Mouse (Mus musculus) hindbrain, embryonic 11.5 days (tissue): ENCODE results near the gene Pphln1. TPM values are rescaled to one million over a fixed set of nuclear protein-coding genes. Genes with fewer than 3 reads are reported as not detected.

ENCODE experiments used
- ATAC-seq: fragments of 200-750 bp; cut with Nextera tagmentation; 2 replicates; pipeline ENCODE4 v1.8.0; 2017; ENCODE audit warnings: mild to moderate bottlenecking, moderate TSS enrichment, moderate library complexity; ENCODE audit not compliant: low FRiP score
- DNase-seq: peaks from one replicate; pipeline ENCODE4 v3.0.0-alpha.2; 2015; ENCODE audit warnings: low spot score
- H3K27ac ChIP-seq: fragments of 300-500 bp; sonication (generic); 2 replicates; pipeline ENCODE4 v1.5.1; 2014; ENCODE audit warnings: mild to moderate bottlenecking, low read depth, low read length
- H3K27me3 ChIP-seq: fragments of 300-500 bp; sonication (generic); 2 replicates; pipeline ENCODE4 v1.6.1; 2014; ENCODE audit warnings: mild to moderate bottlenecking, low read length, moderate library complexity, mixed read lengths; ENCODE audit not compliant: control insufficient read depth, insufficient read depth
- H3K36me3 ChIP-seq: fragments of 300-500 bp; sonication (generic); 2 replicates; pipeline ENCODE4 v1.6.1; 2014; ENCODE audit warnings: mild to moderate bottlenecking, low read length, moderate library complexity, mixed read lengths; ENCODE audit not compliant: control insufficient read depth, insufficient read depth
- H3K4me1 ChIP-seq: fragments of 300-500 bp; sonication (generic); replicated peaks from 2 replicates; pipeline ENCODE4 v1.6.1; 2014; ENCODE audit warnings: low read length, mixed read lengths; ENCODE audit not compliant: control insufficient read depth, insufficient read depth
- H3K4me2 ChIP-seq: fragments of 300-500 bp; sonication (generic); replicated peaks from 2 replicates; pipeline ENCODE4 v1.6.1; 2014; ENCODE audit warnings: mild to moderate bottlenecking, low read depth, low read length
- H3K4me3 ChIP-seq: fragments of 300-500 bp; sonication (generic); 2 replicates; pipeline ENCODE4 v1.5.1; 2014; ENCODE audit warnings: low read depth, low read length
- H3K9ac ChIP-seq: fragments of 300-500 bp; sonication (generic); 2 replicates; pipeline ENCODE4 v1.6.1; 2014; ENCODE audit warnings: low read depth, low read length
- H3K9me3 ChIP-seq: fragments of 300-500 bp; sonication (generic); 2 replicates; pipeline ENCODE4 v1.6.1; 2016; ENCODE audit warnings: low read length; ENCODE audit not compliant: control insufficient read depth
- WGBS: fragments of 180-500 bp; shearing (Covaris S2); extraction: QIAGEN DNeasy Blood & Tissue Kit; methylation state at CpG from one replicate; pipeline ENCODE4 v1.1.7; 2014; 5-methylcytosine and 5-hydroxymethylcytosine counted together
- polyA plus RNA-seq: library from polyadenylated mRNA; unstranded; fragments of >200 nt; fragmentation: Nextera tagmentation; extraction: Ambion mirVana; gene quantifications from 2 replicates; pipeline ENCODE4 v1.2.1, GENCODE M21; 2014

Pphln1 gene
- polyA plus RNA-seq, 1 experiment from 2014 or later = 68.7 TPM

DNA sequence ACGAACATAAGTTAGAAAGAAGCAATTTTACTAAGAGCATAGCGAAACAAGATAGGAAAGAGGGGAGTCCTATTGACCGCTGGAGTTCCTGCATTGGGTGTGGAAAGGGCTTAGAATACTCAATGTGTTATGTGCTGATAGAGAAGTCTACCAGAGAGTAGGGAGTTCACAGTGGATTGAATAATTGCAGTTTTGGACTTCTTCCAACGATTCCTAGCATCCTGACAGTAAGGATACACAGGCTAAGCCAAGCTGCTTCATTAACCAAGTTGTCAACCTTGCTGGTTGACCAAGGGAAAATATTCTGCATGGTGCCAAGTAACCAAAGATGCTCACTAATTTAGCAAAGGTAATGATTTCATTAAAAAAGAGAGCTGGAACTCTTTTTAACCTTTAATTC lies 79.6 kb downstream of the Pphln1 start:
- Histone ChIP-seq H3K9ac (no peak overlapping the region), H3K9me3 (no peaks in the 10 kb centered on the region), H3K27me3 (no peaks in the 10 kb centered on the region), H3K27ac (no peak overlapping the region), H3K4me3 (no peak overlapping the region), H3K4me1 (no peaks in the 10 kb centered on the region), H3K4me2 (no peak overlapping the region), H3K36me3 (no peaks in the 10 kb centered on the region)
- ATAC-seq = no peak
- WGBS = 91% methylated on average over 4 of the region's 4 CpGs
- no peak for DNase-seq

DNA sequence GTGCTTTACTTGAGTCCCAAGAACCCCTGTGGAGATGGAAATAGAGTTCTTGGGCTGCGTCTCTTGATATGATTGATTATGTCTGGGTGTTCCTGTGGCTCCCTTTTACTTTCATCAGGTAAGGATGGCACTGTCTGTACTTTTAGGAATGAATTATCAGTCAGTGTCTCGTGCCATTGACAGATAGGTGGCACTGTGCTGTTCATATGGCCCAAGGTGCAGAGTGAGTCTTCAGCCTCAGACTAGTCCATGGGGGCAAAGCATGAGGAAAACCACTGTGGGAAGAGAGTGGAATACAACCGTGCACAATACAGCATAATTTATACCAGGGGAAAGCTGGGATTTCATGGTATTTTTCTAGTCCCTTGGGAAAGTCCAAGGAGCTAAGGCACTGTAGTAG lies 80.5 kb downstream of the Pphln1 start:
- no peak for ATAC-seq
- Histone ChIP-seq H3K4me2 (no peak overlapping the region), H3K9ac (no peak overlapping the region), H3K36me3 (no peaks in the 10 kb centered on the region), H3K27ac (no peak overlapping the region), H3K27me3 (no peaks in the 10 kb centered on the region), H3K4me1 (no peaks in the 10 kb centered on the region), H3K9me3 (no peaks in the 10 kb centered on the region), H3K4me3 (no peak overlapping the region)
- DNase-seq = no peak
- WGBS = 85% methylated on average over 3 of the region's 3 CpGs

- no peak overlapping the region for H3K27ac ChIP-seq
- 67% methylated on average over 4 of the region's 4 CpGs for WGBS
- no peak overlapping the region for H3K4me3 ChIP-seq
- no peak overlapping the region for H3K9ac ChIP-seq
- ATAC-seq (no peak), DNase-seq (no peak)
- H3K4me2 ChIP-seq = no peak overlapping the region
- H3K4me1 ChIP-seq = no peaks in the 10 kb centered on the region
- no peaks in the 10 kb centered on the region for H3K27me3 ChIP-seq
- H3K36me3 ChIP-seq = no peaks in the 10 kb centered on the region
- H3K9me3 ChIP-seq = no peaks in the 10 kb centered on the region
These were observed 81.3 kb downstream of the Pphln1 start for GRCm38 (mm10) chr15:93479445-93479844.

DNA sequence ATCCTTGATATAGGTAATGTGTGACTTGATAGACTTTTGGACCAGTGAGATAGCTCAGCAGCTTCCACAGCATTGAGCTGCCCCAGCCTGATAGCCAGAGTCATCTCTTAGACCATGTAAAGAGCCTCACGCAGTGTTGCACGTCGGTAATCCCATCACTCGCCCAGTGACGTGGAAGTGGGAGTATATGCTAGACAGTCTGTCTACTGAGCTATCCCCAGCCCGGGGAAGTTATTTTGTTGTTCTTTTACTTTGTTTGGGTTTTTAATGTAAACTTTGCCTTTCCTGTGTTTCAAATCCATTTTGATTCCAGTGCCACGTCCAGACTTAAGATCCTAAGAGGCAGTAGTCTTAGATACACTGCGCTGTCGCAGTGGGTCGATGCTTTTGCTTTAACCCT lies 83.0 kb downstream of the Pphln1 start:
- WGBS = 91% methylated on average over 10 of the region's 10 CpGs
- no peaks in the 10 kb centered on the region for H3K9me3 ChIP-seq
- DNase-seq (no peak), ATAC-seq (no peak)
- no peaks in the 10 kb centered on the region for H3K4me1 ChIP-seq
- no peaks in the 10 kb centered on the region for H3K36me3 ChIP-seq
- no peak overlapping the region for H3K9ac ChIP-seq
- no peak overlapping the region for H3K4me2 ChIP-seq
- no peak overlapping the region for H3K27ac ChIP-seq
- no peaks in the 10 kb centered on the region for H3K27me3 ChIP-seq
- no peak overlapping the region for H3K4me3 ChIP-seq

DNA sequence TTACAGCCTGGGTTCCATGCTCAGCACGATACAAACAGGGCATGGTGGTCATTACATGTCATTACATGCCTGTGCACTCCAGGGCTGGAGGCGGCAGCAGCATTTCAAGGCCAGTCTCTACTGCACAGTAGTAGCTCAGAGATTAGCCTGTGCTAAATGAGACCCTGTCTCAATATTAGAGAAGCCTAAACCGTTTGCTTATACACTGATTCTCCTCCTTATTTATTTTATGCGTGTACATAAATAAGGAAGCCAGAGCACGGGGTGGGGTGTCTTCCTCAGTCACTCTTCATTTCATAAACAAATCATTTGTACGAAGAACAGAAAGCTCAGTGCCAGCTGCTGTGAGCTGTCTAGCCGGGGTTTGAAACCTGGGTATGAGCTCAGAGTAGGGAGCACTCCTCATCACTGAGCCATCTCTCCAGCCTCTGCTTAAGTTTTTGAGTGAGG lies 86.1 kb downstream of the Pphln1 start:
- Histone ChIP-seq H3K9ac (no peak overlapping the region), H3K36me3 (no peaks in the 10 kb centered on the region), H3K4me1 (no peaks in the 10 kb centered on the region), H3K4me2 (no peak overlapping the region), H3K9me3 (no peaks in the 10 kb centered on the region), H3K27ac (no peak overlapping the region), H3K4me3 (no peak overlapping the region), H3K27me3 (no peaks in the 10 kb centered on the region)
- 88% methylated on average over 7 of the region's 7 CpGs for WGBS
- no peak for DNase-seq
- no peak for ATAC-seq

- no peak for DNase-seq
- ATAC-seq = no peak
- H3K9ac ChIP-seq = no peak overlapping the region
- no peaks in the 10 kb centered on the region for H3K9me3 ChIP-seq
- H3K4me2 ChIP-seq = no peak overlapping the region
- H3K36me3 ChIP-seq = no peaks in the 10 kb centered on the region
- 84% methylated on average over 3 of the region's 3 CpGs for WGBS
- H3K4me3 ChIP-seq = no peak overlapping the region
- no peaks in the 10 kb centered on the region for H3K4me1 ChIP-seq
- H3K27ac ChIP-seq = no peak overlapping the region
- no peaks in the 10 kb centered on the region for H3K27me3 ChIP-seq
These were observed 87.1 kb downstream of the Pphln1 start for GRCm38 (mm10) chr15:93485252-93485651.

- Histone ChIP-seq H3K9ac (no peak overlapping the region), H3K36me3 (no peaks in the 10 kb centered on the region), H3K4me2 (no peak overlapping the region), H3K4me3 (no peak overlapping the region), H3K27me3 (no peaks in the 10 kb centered on the region), H3K9me3 (no peaks in the 10 kb centered on the region), H3K27ac (no peak overlapping the region), H3K4me1 (no peaks in the 10 kb centered on the region)
- no peak for DNase-seq
- ATAC-seq = no peak
- WGBS = 86% methylated on average over 7 of the region's 7 CpGs
These were observed 87.9 kb downstream of the Pphln1 start for GRCm38 (mm10) chr15:93486066-93486465.

GRCm38 (mm10) chr15:93489597-93489996 lies 91.4 kb downstream of the Pphln1 start:
- H3K9me3 ChIP-seq = no peaks in the 10 kb centered on the region
- no peak for DNase-seq
- no peaks in the 10 kb centered on the region for H3K4me1 ChIP-seq
- WGBS = 88% methylated on average over 4 of the region's 4 CpGs
- H3K4me2 ChIP-seq = no peak overlapping the region
- no peak overlapping the region for H3K9ac ChIP-seq
- no peak overlapping the region for H3K4me3 ChIP-seq
- H3K27ac ChIP-seq = no peak overlapping the region
- no peaks in the 10 kb centered on the region for H3K27me3 ChIP-seq
- ATAC-seq = no peak
- H3K36me3 ChIP-seq = no peaks in the 10 kb centered on the region

DNA sequence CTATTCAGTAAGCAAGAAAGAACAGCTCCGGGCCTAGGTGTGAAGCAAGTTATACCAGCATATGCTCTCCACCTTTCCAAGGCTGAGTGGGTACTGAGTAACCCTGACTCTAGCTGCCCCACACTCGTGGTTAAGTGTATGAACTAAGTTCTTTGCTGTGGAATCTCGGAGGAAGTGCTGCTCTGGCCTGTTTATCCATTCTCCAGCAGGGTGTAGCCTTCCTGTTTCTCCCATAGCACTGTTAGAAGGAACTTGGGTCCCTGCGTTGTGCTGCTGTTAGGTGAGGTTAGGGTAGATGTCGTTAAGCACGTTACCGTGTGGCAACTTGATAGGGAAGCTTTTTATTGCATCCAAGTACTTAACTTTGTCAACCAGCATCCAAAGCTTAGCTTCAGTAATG lies 96.5 kb downstream of the Pphln1 start:
- 89% methylated on average over 7 of the region's 7 CpGs for WGBS
- Histone ChIP-seq H3K27ac (no peak overlapping the region), H3K4me1 (no peaks in the 10 kb centered on the region), H3K9me3 (no peaks in the 10 kb centered on the region), H3K9ac (no peak overlapping the region), H3K36me3 (no peaks in the 10 kb centered on the region), H3K4me3 (no peak overlapping the region), H3K4me2 (no peak overlapping the region), H3K27me3 (no peaks in the 10 kb centered on the region)
- DNase-seq (no peak), ATAC-seq (no peak)
